Mouse (Mus musculus) lung, embryonic 14.5 days (tissue): Measurements from ENCODE around the gene Cep170. TPM values are rescaled to one million over a fixed set of nuclear protein-coding genes. Genes with fewer than 3 reads are reported as not detected.

Experiments
- ATAC-seq: fragments of 200-750 bp; cut with Nextera tagmentation; 2 replicates; pipeline ENCODE4 v1.8.0; 2017; ENCODE audit warnings: mild to moderate bottlenecking, moderate TSS enrichment, moderate library complexity; ENCODE audit not compliant: insufficient read depth
- DNase-seq: peaks from one replicate; pipeline ENCODE4 v3.0.0-alpha.2; 2015
- H3K27ac ChIP-seq: fragments of 300-500 bp; sonication (generic); 2 replicates; pipeline ENCODE4 v1.5.1; 2014; ENCODE audit warnings: low read depth, mild to moderate bottlenecking, moderate library complexity
- H3K27me3 ChIP-seq: fragments of 300-500 bp; sonication (generic); 2 replicates; pipeline ENCODE4 v1.6.1; 2014; ENCODE audit warnings: low read length, control low read depth; ENCODE audit not compliant: insufficient read depth
- H3K36me3 ChIP-seq: fragments of 300-500 bp; sonication (generic); 2 replicates; pipeline ENCODE4 v1.6.1; 2014; ENCODE audit warnings: control low read depth; ENCODE audit not compliant: insufficient read depth
- H3K4me1 ChIP-seq: fragments of 300-500 bp; sonication (generic); 2 replicates; pipeline ENCODE4 v1.6.1; 2014; ENCODE audit warnings: antibody characterized with exemption, control low read depth; ENCODE audit not compliant: insufficient read depth
- H3K4me2 ChIP-seq: fragments of 300-500 bp; sonication (generic); 2 replicates; pipeline ENCODE4 v1.6.1; 2014; ENCODE audit warnings: mild to moderate bottlenecking
- H3K4me3 ChIP-seq: fragments of 300-500 bp; sonication (generic); 2 replicates; pipeline ENCODE4 v1.5.1; 2014; ENCODE audit warnings: low read depth, low read length
- H3K9ac ChIP-seq: fragments of 300-500 bp; sonication (generic); 2 replicates; pipeline ENCODE4 v1.6.1; 2014
- H3K9me3 ChIP-seq: fragments of 300-500 bp; sonication (generic); 2 replicates; pipeline ENCODE4 v1.6.1; 2016; ENCODE audit warnings: low read depth, low read length, control low read depth
- CTCF ChIP-seq: IDR thresholded peaks from 2 replicates; pipeline ENCODE4 v1.5.1; 2016; ENCODE audit warnings: antibody characterized with exemption, low read depth
- WGBS: fragments of 180-500 bp; shearing (Covaris S2); extraction: QIAGEN DNeasy Blood & Tissue Kit; methylation state at CpG from one replicate; pipeline ENCODE4 v1.1.7; 2014; 5-methylcytosine and 5-hydroxymethylcytosine counted together
- polyA plus RNA-seq: library from polyadenylated mRNA; unstranded; fragments of >200 nt; fragmentation: Nextera tagmentation; extraction: Ambion mirVana; gene quantifications from 2 replicates; pipeline ENCODE4 v1.2.1, GENCODE M21; 2014

The Cep170 gene
- polyA plus RNA-seq, 1 experiment from 2014 or later: 29.5 TPM

- no peak for TF ChIP-seq CTCF
- Histone ChIP-seq H3K4me3 (no peak overlapping the region), H3K36me3 (no peaks in the 10 kb centered on the region), H3K9me3 (no peaks in the 10 kb centered on the region), H3K4me2 (no peak overlapping the region), H3K4me1 (no peaks in the 10 kb centered on the region; the same call in 1 of the 2 replicates), H3K27ac (no peak overlapping the region), H3K9ac (no peak overlapping the region), H3K27me3 (no peaks in the 10 kb centered on the region)
- WGBS: 91% methylated on average over 4 of the region's 4 CpGs
- no peak for DNase-seq
- no peak for ATAC-seq
Observed at GRCm38 (mm10) chr1:176825084-176825483, 11.2 kb upstream of the Cep170 start.

- 88% methylated on average over 6 of the region's 6 CpGs for whole genome bisulfite sequencing
Observed at GRCm38 (mm10) chr1:176824611-176825010, 10.7 kb upstream of the Cep170 start.

GRCm38 (mm10) chr1:176823889-176824288 is 10.0 kb upstream of the Cep170 start:
- Histone ChIP-seq H3K27ac (no peak overlapping the region), H3K4me1 (no peaks in the 10 kb centered on the region; the same call in 1 of the 2 replicates), H3K9ac (no peak overlapping the region), H3K27me3 (no peaks in the 10 kb centered on the region), H3K4me3 (no peak overlapping the region), H3K9me3 (no peaks in the 10 kb centered on the region), H3K4me2 (no peak overlapping the region), H3K36me3 (no peaks in the 10 kb centered on the region)
- WGBS: 58% methylated on average over 8 of the region's 8 CpGs
- DNase-seq (no peak), ATAC-seq (no peak)
- no peak for TF ChIP-seq CTCF

More at GRCm38 (mm10) chr1:176824611-176825010, 10.7 kb upstream of the Cep170 start:
- H3K4me3 ChIP-seq: no peak overlapping the region
- no peak overlapping the region for H3K27ac ChIP-seq
- no peak for TF ChIP-seq CTCF
- H3K4me1 ChIP-seq: no peaks in the 10 kb centered on the region; the same call in 1 of the 2 replicates
- no peaks in the 10 kb centered on the region for H3K9me3 ChIP-seq
- no peak for ATAC-seq
- no peak for DNase-seq
- H3K36me3 ChIP-seq: no peaks in the 10 kb centered on the region
- H3K9ac ChIP-seq: no peak overlapping the region
- no peaks in the 10 kb centered on the region for H3K27me3 ChIP-seq
- H3K4me2 ChIP-seq: no peak overlapping the region

- no peak overlapping the region for H3K9ac ChIP-seq
- no peaks in the 10 kb centered on the region for H3K9me3 ChIP-seq
- no peak overlapping the region for H3K27ac ChIP-seq
- no peak for ATAC-seq
- H3K4me1 ChIP-seq: no peaks in the 10 kb centered on the region; the same call in 1 of the 2 replicates
- TF ChIP-seq CTCF: no peak
- WGBS: 74% methylated on average over 4 of the region's 4 CpGs
- no peak overlapping the region for H3K4me3 ChIP-seq
- H3K36me3 ChIP-seq: no peaks in the 10 kb centered on the region
- H3K27me3 ChIP-seq: no peaks in the 10 kb centered on the region
- no peak overlapping the region for H3K4me2 ChIP-seq
- DNase-seq: no peak
Observed at GRCm38 (mm10) chr1:176822949-176823348, 9.1 kb upstream of the Cep170 start.

GRCm38 (mm10) chr1:176821929-176822328 is 8.1 kb upstream of the Cep170 start:
- Histone ChIP-seq H3K27ac (no peak overlapping the region), H3K4me2 (no peak overlapping the region)

GRCm38 (mm10) chr1:176818763-176819162 is 4.9 kb upstream of the Cep170 start:
- Histone ChIP-seq H3K27me3 (no peaks in the 10 kb centered on the region), H3K4me2 (no peak overlapping the region), H3K9ac (no peak overlapping the region), H3K27ac (no peak overlapping the region), H3K4me1 (no peaks in the 10 kb centered on the region; the same call in 1 of the 2 replicates), H3K36me3 (no peaks in the 10 kb centered on the region), H3K4me3 (no peak overlapping the region), H3K9me3 (no peaks in the 10 kb centered on the region)
- ATAC-seq (no peak), DNase-seq (peak; percentile 77)
- no peak for TF ChIP-seq CTCF
- WGBS: 27% methylated on average over 6 of the region's 6 CpGs

More at GRCm38 (mm10) chr1:176821929-176822328, 8.1 kb upstream of the Cep170 start:
- TF ChIP-seq CTCF: no peak
- no peaks in the 10 kb centered on the region for H3K27me3 ChIP-seq
- no peaks in the 10 kb centered on the region for H3K36me3 ChIP-seq
- ATAC-seq (no peak; the same call in 1 of the 2 replicates), DNase-seq (no peak)
- no peaks in the 10 kb centered on the region for H3K9me3 ChIP-seq
- no peaks in the 10 kb centered on the region; the same call in 1 of the 2 replicates for H3K4me1 ChIP-seq
- 18% methylated on average over 1 of the region's 1 CpGs for WGBS
- no peak overlapping the region for H3K9ac ChIP-seq
- no peak overlapping the region for H3K4me3 ChIP-seq

- no peaks in the 10 kb centered on the region for H3K36me3 ChIP-seq
- no peaks in the 10 kb centered on the region for H3K9me3 ChIP-seq
- no peak for ATAC-seq
- TF ChIP-seq CTCF: no peak
- no peak overlapping the region for H3K4me2 ChIP-seq
- H3K27me3 ChIP-seq: no peaks in the 10 kb centered on the region
- no peak for DNase-seq
- H3K9ac ChIP-seq: no peak overlapping the region
- H3K4me3 ChIP-seq: no peak overlapping the region
- H3K4me1 ChIP-seq: no peaks in the 10 kb centered on the region; the same call in 1 of the 2 replicates
- no peak overlapping the region for H3K27ac ChIP-seq
- 80% methylated on average over 2 of the region's 2 CpGs for WGBS
Observed at GRCm38 (mm10) chr1:176818147-176818546, 4.3 kb upstream of the Cep170 start.

- no peak overlapping the region for H3K4me3 ChIP-seq
- no peak for DNase-seq
- H3K27ac ChIP-seq: no peak overlapping the region
- 88% methylated on average over 4 of the region's 4 CpGs for WGBS
- H3K4me2 ChIP-seq: no peak overlapping the region
- no peaks in the 10 kb centered on the region for H3K27me3 ChIP-seq
- H3K36me3 ChIP-seq: no peaks in the 10 kb centered on the region
- no peak for TF ChIP-seq CTCF
- no peaks in the 10 kb centered on the region for H3K9me3 ChIP-seq
- ATAC-seq: no peak
- no peak overlapping the region for H3K9ac ChIP-seq
- H3K4me1 ChIP-seq: no peaks in the 10 kb centered on the region; the same call in 1 of the 2 replicates
Observed at GRCm38 (mm10) chr1:176816728-176817127, 2.9 kb upstream of the Cep170 start.
